Mouse (Mus musculus): Measurements from ENCODE around the gene Dgkq. TPM values are rescaled to one million over a fixed set of nuclear protein-coding genes. Genes with fewer than 3 reads are reported as not detected.

The Dgkq gene
- 6.5 TPM for polyA plus RNA-seq (2014; fragmentation: Illumina TruSeq; extraction: RNeasy Lipid Tissue Mini Kit (QIAGEN cat#74804); ENCODE audit: low read depth, low replicate concordance)

GRCm38 (mm10) chr5:108668977-108669936, at the start of gene Dgkq:
Dgkq (minus strand) TSS chr5:108669672.

GRCm38 (mm10) chr5:108692271-108692670, 22.8 kb upstream of the Dgkq start, which contains the start of gene Fgfrl1:
Fgfrl1 (plus strand) TSS chr5:108692382.

GRCm38 (mm10) chr5:108675251-108675816, 5.9 kb upstream of the Dgkq start, which contains the start of gene Slc26a1:
Slc26a1 (minus strand) TSS chr5:108675569.

GRCm38 (mm10) chr5:108659698-108660631, 9.5 kb downstream of the Dgkq start, which contains the start of gene Idua:
Idua (plus strand) TSS chr5:108660331.

GRCm38 (mm10) chr5:108629634-108630483, 39.6 kb downstream of the Dgkq start, which contains the start of the genes Gak and Tmem175:
Gak (minus strand) TSS chr5:108629755.
Tmem175 (plus strand) TSS chr5:108629770.

Other genes starting within 250 kb of the Dgkq start
- 50.9 TPM for gene Atp5k, start 235.2 kb downstream of the Dgkq start, polyA plus RNA-seq (2014; fragmentation: Illumina TruSeq; extraction: RNeasy Lipid Tissue Mini Kit (QIAGEN cat#74804); ENCODE audit: low read depth, low replicate concordance)
- gene Mfsd7a, start 220.8 kb downstream of the Dgkq start, polyA plus RNA-seq (2014; fragmentation: Illumina TruSeq; extraction: RNeasy Lipid Tissue Mini Kit (QIAGEN cat#74804); ENCODE audit: low read depth, low replicate concordance) = 0.23 TPM
- 33.5 TPM for gene Pcgf3, start 208.4 kb downstream of the Dgkq start, polyA plus RNA-seq (2014; fragmentation: Illumina TruSeq; extraction: RNeasy Lipid Tissue Mini Kit (QIAGEN cat#74804); ENCODE audit: low read depth, low replicate concordance)
- gene Cplx1, start 119.6 kb downstream of the Dgkq start, polyA plus RNA-seq (2014; fragmentation: Illumina TruSeq; extraction: RNeasy Lipid Tissue Mini Kit (QIAGEN cat#74804); ENCODE audit: low read depth, low replicate concordance) = 0.87 TPM
- 47.3 TPM for gene Gak, start 39.9 kb downstream of the Dgkq start, polyA plus RNA-seq (2014; fragmentation: Illumina TruSeq; extraction: RNeasy Lipid Tissue Mini Kit (QIAGEN cat#74804); ENCODE audit: low read depth, low replicate concordance)
- 21.5 TPM for gene Tmem175, start 39.9 kb downstream of the Dgkq start, polyA plus RNA-seq (2014; fragmentation: Illumina TruSeq; extraction: RNeasy Lipid Tissue Mini Kit (QIAGEN cat#74804); ENCODE audit: low read depth, low replicate concordance)
- gene Idua, start 9.3 kb downstream of the Dgkq start, polyA plus RNA-seq (2014; fragmentation: Illumina TruSeq; extraction: RNeasy Lipid Tissue Mini Kit (QIAGEN cat#74804); ENCODE audit: low read depth, low replicate concordance) = 8.7 TPM
- gene Slc26a1, start 5.9 kb upstream of the Dgkq start, polyA plus RNA-seq (2014; fragmentation: Illumina TruSeq; extraction: RNeasy Lipid Tissue Mini Kit (QIAGEN cat#74804); ENCODE audit: low read depth, low replicate concordance) = not detected
- 3.1 TPM for gene Fgfrl1, start 22.7 kb upstream of the Dgkq start, polyA plus RNA-seq (2014; fragmentation: Illumina TruSeq; extraction: RNeasy Lipid Tissue Mini Kit (QIAGEN cat#74804); ENCODE audit: low read depth, low replicate concordance)
- not detected for gene Rnf212, start 105.3 kb upstream of the Dgkq start, polyA plus RNA-seq (2014; fragmentation: Illumina TruSeq; extraction: RNeasy Lipid Tissue Mini Kit (QIAGEN cat#74804); ENCODE audit: low read depth, low replicate concordance)
- gene Tmed11, start 125.7 kb upstream of the Dgkq start, polyA plus RNA-seq (2014; fragmentation: Illumina TruSeq; extraction: RNeasy Lipid Tissue Mini Kit (QIAGEN cat#74804); ENCODE audit: low read depth, low replicate concordance) = not detected
- not detected for gene Vmn2r8, start 139.2 kb upstream of the Dgkq start, polyA plus RNA-seq (2014; fragmentation: Illumina TruSeq; extraction: RNeasy Lipid Tissue Mini Kit (QIAGEN cat#74804); ENCODE audit: low read depth, low replicate concordance)
- not detected for gene Vmn2r9, start 182.9 kb upstream of the Dgkq start, polyA plus RNA-seq (2014; fragmentation: Illumina TruSeq; extraction: RNeasy Lipid Tissue Mini Kit (QIAGEN cat#74804); ENCODE audit: low read depth, low replicate concordance)